Mouse (Mus musculus) lung, embryonic 14.5 days (tissue): ENCODE data around the gene Ezh1. TPM values are rescaled to one million over a fixed set of nuclear protein-coding genes. Genes with fewer than 3 reads are reported as not detected.

Experiments
- ATAC-seq: fragments of 200-750 bp; cut with Nextera tagmentation; 2 replicates; pipeline ENCODE4 v1.8.0; 2017; ENCODE audit warnings: mild to moderate bottlenecking, moderate TSS enrichment, moderate library complexity; ENCODE audit not compliant: insufficient read depth
- DNase-seq: peaks from one replicate; pipeline ENCODE4 v3.0.0-alpha.2; 2015
- H3K27ac ChIP-seq: fragments of 300-500 bp; sonication (generic); 2 replicates; pipeline ENCODE4 v1.5.1; 2014; ENCODE audit warnings: low read depth, mild to moderate bottlenecking, moderate library complexity
- H3K27me3 ChIP-seq: fragments of 300-500 bp; sonication (generic); 2 replicates; pipeline ENCODE4 v1.6.1; 2014; ENCODE audit warnings: low read length, control low read depth; ENCODE audit not compliant: insufficient read depth
- H3K36me3 ChIP-seq: fragments of 300-500 bp; sonication (generic); 2 replicates; pipeline ENCODE4 v1.6.1; 2014; ENCODE audit warnings: control low read depth; ENCODE audit not compliant: insufficient read depth
- H3K4me1 ChIP-seq: fragments of 300-500 bp; sonication (generic); 2 replicates; pipeline ENCODE4 v1.6.1; 2014; ENCODE audit warnings: antibody characterized with exemption, control low read depth; ENCODE audit not compliant: insufficient read depth
- H3K4me2 ChIP-seq: fragments of 300-500 bp; sonication (generic); 2 replicates; pipeline ENCODE4 v1.6.1; 2014; ENCODE audit warnings: mild to moderate bottlenecking
- H3K4me3 ChIP-seq: fragments of 300-500 bp; sonication (generic); 2 replicates; pipeline ENCODE4 v1.5.1; 2014; ENCODE audit warnings: low read depth, low read length
- H3K9ac ChIP-seq: fragments of 300-500 bp; sonication (generic); 2 replicates; pipeline ENCODE4 v1.6.1; 2014
- H3K9me3 ChIP-seq: fragments of 300-500 bp; sonication (generic); 2 replicates; pipeline ENCODE4 v1.6.1; 2016; ENCODE audit warnings: low read depth, low read length, control low read depth
- CTCF ChIP-seq: IDR thresholded peaks from 2 replicates; pipeline ENCODE4 v1.5.1; 2016; ENCODE audit warnings: antibody characterized with exemption, low read depth
- WGBS: fragments of 180-500 bp; shearing (Covaris S2); extraction: QIAGEN DNeasy Blood & Tissue Kit; methylation state at CpG from one replicate; pipeline ENCODE4 v1.1.7; 2014; 5-methylcytosine and 5-hydroxymethylcytosine counted together
- polyA plus RNA-seq: library from polyadenylated mRNA; unstranded; fragments of >200 nt; fragmentation: Nextera tagmentation; extraction: Ambion mirVana; gene quantifications from 2 replicates; pipeline ENCODE4 v1.2.1, GENCODE M21; 2014

The Ezh1 gene
- 17.4 and 18.9 TPM in 2 replicates for polyA plus RNA-seq

GRCm38 (mm10) chr11:101226065-101226701 lies at the start of gene Ezh1:
Gene Ezh1 (minus strand): TSS chr11:101226463.
- peak; percentile 48 for TF ChIP-seq CTCF
- H3K36me3 ChIP-seq, result no peaks in the 10 kb centered on the region
- under 1% methylated on average over 56 of the region's 56 CpGs for WGBS

GRCm38 (mm10) chr11:101275309-101275708 lies 49.0 kb upstream of the Ezh1 start:
- no peak overlapping the region for H3K27ac ChIP-seq
- TF ChIP-seq CTCF, result no peak
- H3K4me2 ChIP-seq, result no peak overlapping the region
- ATAC-seq (no peak), DNase-seq (no peak)
- H3K4me1 ChIP-seq, result peaks cover 16% of the 10 kb centered on the region
- 58% methylated on average over 4 of the region's 4 CpGs for WGBS
- no peak overlapping the region for H3K4me3 ChIP-seq
- no peaks in the 10 kb centered on the region for H3K36me3 ChIP-seq
- H3K9ac ChIP-seq, result no peak overlapping the region
- H3K9me3 ChIP-seq, result no peaks in the 10 kb centered on the region
- no peaks in the 10 kb centered on the region for H3K27me3 ChIP-seq

More at GRCm38 (mm10) chr11:101226065-101226701, at the start of gene Ezh1:
- H3K9me3 ChIP-seq, result no peaks in the 10 kb centered on the region
- peak within 1 kb of the TSS; percentile 81 for H3K4me3 ChIP-seq
- H3K9ac ChIP-seq, result peak within 1 kb of the TSS; percentile 77
- peak; percentile 93 for DNase-seq
- H3K4me2 ChIP-seq, result peak within 1 kb of the TSS; percentile 70
- ATAC-seq, result peak; percentile 92
- peaks cover 16% of the 10 kb centered on the region for H3K4me1 ChIP-seq
- H3K27ac ChIP-seq, result peak within 1 kb of the TSS; percentile 82
- no peaks in the 10 kb centered on the region for H3K27me3 ChIP-seq

GRCm38 (mm10) chr11:101272446-101272845 lies 46.2 kb upstream of the Ezh1 start:
- H3K27ac ChIP-seq, result no peak overlapping the region
- 92% methylated on average over 3 of the region's 3 CpGs for WGBS
- H3K4me3 ChIP-seq, result no peak overlapping the region
- TF ChIP-seq CTCF, result no peak
- H3K4me2 ChIP-seq, result no peak overlapping the region
- ATAC-seq, result no peak
- H3K9ac ChIP-seq, result no peak overlapping the region
- no peaks in the 10 kb centered on the region for H3K9me3 ChIP-seq
- H3K27me3 ChIP-seq, result no peaks in the 10 kb centered on the region
- H3K4me1 ChIP-seq, result peaks cover 13% of the 10 kb centered on the region
- no peak for DNase-seq
- H3K36me3 ChIP-seq, result no peaks in the 10 kb centered on the region

- no peak for ATAC-seq
- peak; percentile 58 for DNase-seq
- Histone ChIP-seq H3K4me2 (peak overlapping the region; percentile 29; the same call in 1 of the 2 replicates), H3K4me3 (no peak overlapping the region), H3K9ac (peak overlapping the region; percentile 20), H3K9me3 (no peaks in the 10 kb centered on the region), H3K27ac (no peak overlapping the region), H3K4me1 (peaks cover 12% of the 10 kb centered on the region; the same call in 1 of the 2 replicates), H3K36me3 (no peaks in the 10 kb centered on the region), H3K27me3 (peaks cover 9% of the 10 kb centered on the region)
- WGBS, result 7% methylated on average over 10 of the region's 10 CpGs
- TF ChIP-seq CTCF, result no peak
These were observed 43.4 kb upstream of the Ezh1 start for GRCm38 (mm10) chr11:101269577-101270116.

GRCm38 (mm10) chr11:101265906-101266305 lies 39.6 kb upstream of the Ezh1 start:
- TF ChIP-seq CTCF, result no peak
- no peak overlapping the region for H3K9ac ChIP-seq
- no peaks in the 10 kb centered on the region for H3K36me3 ChIP-seq
- peak overlapping the region; percentile 64 for H3K4me2 ChIP-seq
- no peak overlapping the region; the same call in 1 of the 2 replicates for H3K4me3 ChIP-seq
- H3K27me3 ChIP-seq, result peaks cover 38% of the 10 kb centered on the region
- no peak overlapping the region for H3K27ac ChIP-seq
- peaks cover 16% of the 10 kb centered on the region for H3K4me1 ChIP-seq
- no peak for DNase-seq
- WGBS, result 36% methylated on average over 6 of the region's 6 CpGs
- H3K9me3 ChIP-seq, result no peaks in the 10 kb centered on the region
- no peak for ATAC-seq

- H3K4me2 ChIP-seq, result peak overlapping the region; percentile 64
- WGBS, result 8% methylated on average over 31 of the region's 31 CpGs
- no peak overlapping the region for H3K27ac ChIP-seq
- peaks cover 16% of the 10 kb centered on the region for H3K4me1 ChIP-seq
- no peaks in the 10 kb centered on the region for H3K9me3 ChIP-seq
- H3K4me3 ChIP-seq, result peak overlapping the region; percentile 29
- ATAC-seq (no peak), DNase-seq (peak; percentile 55)
- peaks cover 38% of the 10 kb centered on the region for H3K27me3 ChIP-seq
- peak overlapping the region; percentile 43 for H3K9ac ChIP-seq
- no peak for TF ChIP-seq CTCF
- no peaks in the 10 kb centered on the region for H3K36me3 ChIP-seq
These were observed 38.8 kb upstream of the Ezh1 start for GRCm38 (mm10) chr11:101264954-101265471.

- Histone ChIP-seq H3K4me2 (no peak overlapping the region), H3K27me3 (peaks cover 38% of the 10 kb centered on the region)
- WGBS, result 28% methylated on average over 3 of the region's 3 CpGs
These were observed 37.7 kb upstream of the Ezh1 start for GRCm38 (mm10) chr11:101263989-101264280.

More at GRCm38 (mm10) chr11:101263989-101264280, 37.7 kb upstream of the Ezh1 start:
- DNase-seq, result no peak
- no peak overlapping the region for H3K9ac ChIP-seq
- no peaks in the 10 kb centered on the region for H3K9me3 ChIP-seq
- no peak for ATAC-seq
- no peak overlapping the region for H3K27ac ChIP-seq
- no peak overlapping the region for H3K4me3 ChIP-seq
- no peaks in the 10 kb centered on the region for H3K36me3 ChIP-seq
- no peak for TF ChIP-seq CTCF
- peaks cover 22% of the 10 kb centered on the region for H3K4me1 ChIP-seq
